Mouse (Mus musculus): ENCODE data around the gene Fam89a. TPM values are rescaled to one million over a fixed set of nuclear protein-coding genes. Genes with fewer than 3 reads are reported as not detected.

The Fam89a gene
- total and polyA plus RNA-seq, 2 experiments from 2014 or later: 0.26 to 1.2 TPM

DNA sequence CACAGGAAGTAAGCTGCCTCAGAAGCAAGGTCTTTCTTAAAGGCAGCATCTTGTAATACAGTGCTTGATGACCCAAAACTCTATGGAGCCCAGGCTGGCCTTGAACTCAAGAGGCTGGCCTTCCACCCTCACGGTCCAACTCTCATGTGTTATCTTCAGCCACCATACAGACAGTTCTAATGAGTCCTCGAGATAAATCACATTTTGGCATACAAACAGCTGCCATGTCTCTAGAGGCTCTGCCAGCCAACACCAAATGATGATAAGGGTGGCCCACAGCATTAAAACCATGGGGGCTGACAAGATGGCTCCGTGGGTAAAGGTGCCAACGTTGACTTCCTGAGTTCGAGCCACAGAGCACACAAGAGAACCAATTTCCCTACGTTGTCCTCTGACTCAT lies 38.4 kb downstream of the Fam89a start:
- Histone ChIP-seq H3K4me1 (ENCODE audit: insufficient read depth, low read length) (no peaks in the 10 kb centered on the region), H3K9ac (replicated peaks; ENCODE audit: low read length, poor library complexity, severe bottlenecking) (no peak overlapping the region), H3K4me2 (ENCODE audit: low read depth, low read length, poor library complexity, severe bottlenecking) (no peak overlapping the region), H3K27me3 (ENCODE audit: insufficient read depth, low read length) (no peaks in the 10 kb centered on the region), H3K27ac (ENCODE audit: low read depth, low read length) (no peak overlapping the region), H3K4me3 (ENCODE audit: low read depth, low read length) (no peak overlapping the region), H3K9me3 (ENCODE audit: low read length) (no peaks in the 10 kb centered on the region), H3K36me3 (ENCODE audit: insufficient read depth, low read length) (peaks cover 44% of the 10 kb centered on the region)
- no peak for TF ChIP-seq CTCF (IDR thresholded peaks at IDR 0.05)
- DNase-seq (ENCODE audit: low spot score) (no peak), ATAC-seq (ENCODE audit: low FRiP score) (no peak)
- WGBS: 95% methylated on average over 6 of the region's 6 CpGs

DNA sequence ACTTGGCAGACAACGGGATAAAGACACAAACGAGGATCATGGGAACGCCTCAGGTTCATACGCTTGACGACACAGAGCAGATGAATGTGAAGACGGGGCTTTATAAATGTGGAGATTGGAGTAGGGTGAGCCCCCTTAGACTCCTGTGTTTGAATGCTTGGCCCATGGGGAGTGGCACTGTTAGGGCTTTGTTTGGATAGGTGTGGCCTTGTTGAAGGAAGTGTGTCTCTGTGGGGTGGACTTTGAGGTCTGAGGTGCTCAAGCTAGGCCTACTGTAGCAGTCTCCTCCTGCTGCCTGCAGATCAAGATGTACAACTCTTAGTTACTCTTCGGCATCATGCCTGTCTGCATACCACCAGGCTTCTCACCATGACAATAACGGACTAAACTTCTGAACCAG lies 45.8 kb downstream of the Fam89a start:
- H3K9me3 ChIP-seq (ENCODE audit: low read length): no peaks in the 10 kb centered on the region
- peaks cover 37% of the 10 kb centered on the region for H3K36me3 ChIP-seq (ENCODE audit: insufficient read depth, low read length)
- DNase-seq (ENCODE audit: low spot score): no peak
- no peak for TF ChIP-seq CTCF (IDR thresholded peaks at IDR 0.05)
- no peaks in the 10 kb centered on the region for H3K4me1 ChIP-seq (ENCODE audit: insufficient read depth, low read length)
- H3K27me3 ChIP-seq (ENCODE audit: insufficient read depth, low read length): no peaks in the 10 kb centered on the region
- no peak overlapping the region for H3K4me3 ChIP-seq (ENCODE audit: low read depth, low read length)
- H3K4me2 ChIP-seq (ENCODE audit: low read depth, low read length, poor library complexity, severe bottlenecking): no peak overlapping the region
- WGBS: 96% methylated on average over 8 of the region's 8 CpGs
- no peak overlapping the region for H3K27ac ChIP-seq (ENCODE audit: low read depth, low read length)
- no peak for ATAC-seq (ENCODE audit: low FRiP score)
- H3K9ac ChIP-seq (replicated peaks; ENCODE audit: low read length, poor library complexity, severe bottlenecking): no peak overlapping the region

DNA sequence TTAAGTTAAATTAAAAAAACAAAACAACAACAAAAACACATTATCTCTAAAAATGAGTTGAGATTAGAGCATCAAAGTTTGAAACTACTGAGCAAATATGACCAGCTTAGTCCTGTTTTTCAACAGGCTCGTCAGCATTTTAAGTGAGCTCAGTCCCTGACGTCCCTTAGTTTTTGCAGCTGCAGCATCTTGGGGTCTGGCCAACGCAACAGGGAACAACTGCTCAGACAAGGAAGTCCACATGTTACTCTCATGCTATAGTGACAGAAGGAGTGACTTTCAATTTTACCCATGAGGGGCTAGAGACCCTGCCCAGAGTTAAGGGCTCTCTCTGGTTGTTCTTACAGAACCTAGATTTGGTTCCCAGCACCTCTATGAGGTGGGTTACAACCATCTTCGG lies 47.3 kb downstream of the Fam89a start:
- no peaks in the 10 kb centered on the region for H3K27me3 ChIP-seq (ENCODE audit: insufficient read depth, low read length)
- no peak for TF ChIP-seq CTCF (IDR thresholded peaks at IDR 0.05)
- H3K9me3 ChIP-seq (ENCODE audit: low read length): no peaks in the 10 kb centered on the region
- no peak overlapping the region for H3K9ac ChIP-seq (replicated peaks; ENCODE audit: low read length, poor library complexity, severe bottlenecking)
- peaks cover 38% of the 10 kb centered on the region for H3K36me3 ChIP-seq (ENCODE audit: insufficient read depth, low read length)
- no peaks in the 10 kb centered on the region for H3K4me1 ChIP-seq (ENCODE audit: insufficient read depth, low read length)
- no peak for ATAC-seq (ENCODE audit: low FRiP score)
- no peak for DNase-seq (ENCODE audit: low spot score)
- H3K4me2 ChIP-seq (ENCODE audit: low read depth, low read length, poor library complexity, severe bottlenecking): no peak overlapping the region
- H3K27ac ChIP-seq (ENCODE audit: low read depth, low read length): no peak overlapping the region
- 86% methylated on average over 4 of the region's 4 CpGs for WGBS
- H3K4me3 ChIP-seq (ENCODE audit: low read depth, low read length): no peak overlapping the region

DNA sequence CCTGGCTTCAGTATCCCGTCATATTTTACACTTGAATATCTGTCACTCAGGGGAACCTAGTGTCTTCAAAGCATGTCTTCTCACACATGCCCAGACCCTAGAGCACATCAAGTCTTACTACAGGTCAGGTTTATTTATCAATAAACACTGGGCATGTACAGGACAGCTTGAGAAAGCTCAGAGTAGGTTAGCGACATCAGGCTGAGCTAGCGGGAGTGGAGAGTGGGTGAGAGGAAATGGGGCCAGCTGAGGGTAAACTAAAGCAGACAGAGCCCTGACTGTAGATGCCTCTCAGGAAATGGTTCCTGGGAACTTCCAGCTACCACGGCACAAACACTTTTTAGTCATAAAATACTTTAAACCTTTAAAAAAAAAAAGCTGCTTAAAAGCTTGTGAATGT lies 48.1 kb downstream of the Fam89a start:
- Histone ChIP-seq H3K27ac (ENCODE audit: low read depth, low read length) (no peak overlapping the region), H3K36me3 (ENCODE audit: insufficient read depth, low read length) (peaks cover 34% of the 10 kb centered on the region), H3K4me1 (ENCODE audit: insufficient read depth, low read length) (no peaks in the 10 kb centered on the region), H3K9ac (replicated peaks; ENCODE audit: low read length, poor library complexity, severe bottlenecking) (no peak overlapping the region), H3K27me3 (ENCODE audit: insufficient read depth, low read length) (no peaks in the 10 kb centered on the region), H3K9me3 (ENCODE audit: low read length) (no peaks in the 10 kb centered on the region), H3K4me2 (ENCODE audit: low read depth, low read length, poor library complexity, severe bottlenecking) (no peak overlapping the region), H3K4me3 (ENCODE audit: low read depth, low read length) (no peak overlapping the region)
- no peak for TF ChIP-seq CTCF (IDR thresholded peaks at IDR 0.05)
- WGBS: 86% methylated on average over 4 of the region's 4 CpGs
- no peak for ATAC-seq (ENCODE audit: low FRiP score)
- DNase-seq (ENCODE audit: low spot score): no peak

DNA sequence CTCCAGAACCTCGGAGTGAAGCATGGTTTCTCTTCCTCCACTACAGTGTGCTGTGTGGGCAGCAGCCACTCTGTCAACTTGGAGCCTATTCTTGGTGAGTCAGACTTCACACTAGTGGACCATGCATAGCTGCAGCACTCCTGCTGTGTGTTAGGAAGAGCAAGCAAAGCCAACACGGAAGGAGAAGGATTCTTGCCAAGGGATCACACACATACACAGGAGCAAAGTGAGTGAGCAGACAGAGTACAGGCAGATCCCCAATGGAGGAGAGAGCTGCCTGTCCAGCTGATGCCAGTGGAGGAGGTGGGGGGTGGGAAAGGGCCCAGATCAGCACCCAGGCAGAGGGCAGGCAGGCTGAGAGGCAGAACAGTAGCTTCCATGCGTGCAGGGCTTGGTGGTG lies 49.4 kb downstream of the Fam89a start:
- no peak for TF ChIP-seq CTCF (IDR thresholded peaks at IDR 0.05)
- no peak overlapping the region for H3K4me3 ChIP-seq (ENCODE audit: low read depth, low read length)
- H3K9ac ChIP-seq (replicated peaks; ENCODE audit: low read length, poor library complexity, severe bottlenecking): no peak overlapping the region
- WGBS: 81% methylated on average over 3 of the region's 3 CpGs
- peaks cover 43% of the 10 kb centered on the region for H3K36me3 ChIP-seq (ENCODE audit: insufficient read depth, low read length)
- no peaks in the 10 kb centered on the region for H3K4me1 ChIP-seq (ENCODE audit: insufficient read depth, low read length)
- H3K27me3 ChIP-seq (ENCODE audit: insufficient read depth, low read length): no peaks in the 10 kb centered on the region
- H3K4me2 ChIP-seq (ENCODE audit: low read depth, low read length, poor library complexity, severe bottlenecking): no peak overlapping the region
- DNase-seq (ENCODE audit: low spot score) (peak; percentile 7), ATAC-seq (ENCODE audit: low FRiP score) (no peak)
- no peak overlapping the region for H3K27ac ChIP-seq (ENCODE audit: low read depth, low read length)
- no peaks in the 10 kb centered on the region for H3K9me3 ChIP-seq (ENCODE audit: low read length)

DNA sequence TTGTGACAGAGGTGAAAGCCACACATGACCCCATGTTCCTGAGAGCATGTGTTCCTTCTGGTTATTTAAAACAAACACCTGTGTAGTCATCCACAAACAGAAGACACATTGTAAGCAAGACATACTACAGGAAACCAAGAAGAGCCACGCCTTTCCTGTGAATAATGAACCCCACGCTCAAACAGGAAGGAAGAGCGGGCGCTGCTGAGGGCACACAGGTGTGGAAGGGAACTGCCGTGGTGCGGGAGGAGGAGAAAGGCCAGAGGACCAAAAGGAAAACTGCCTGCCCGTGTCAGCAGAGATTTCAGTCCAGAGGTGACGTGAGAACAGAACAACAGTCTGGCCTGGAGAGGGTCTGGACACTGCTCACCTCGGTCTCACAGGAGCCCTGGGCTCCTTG lies 50.6 kb downstream of the Fam89a start:
- ATAC-seq (ENCODE audit: low FRiP score): no peak
- DNase-seq (ENCODE audit: low spot score): no peak
- peaks cover 46% of the 10 kb centered on the region for H3K36me3 ChIP-seq (ENCODE audit: insufficient read depth, low read length)
- WGBS: 93% methylated on average over 9 of the region's 9 CpGs
- no peaks in the 10 kb centered on the region for H3K4me1 ChIP-seq (ENCODE audit: insufficient read depth, low read length)
- H3K4me2 ChIP-seq (ENCODE audit: low read depth, low read length, poor library complexity, severe bottlenecking): no peak overlapping the region
- no peak overlapping the region for H3K4me3 ChIP-seq (ENCODE audit: low read depth, low read length)
- TF ChIP-seq CTCF (IDR thresholded peaks at IDR 0.05): no peak
- H3K9me3 ChIP-seq (ENCODE audit: low read length): no peaks in the 10 kb centered on the region
- H3K27me3 ChIP-seq (ENCODE audit: insufficient read depth, low read length): no peaks in the 10 kb centered on the region
- no peak overlapping the region for H3K27ac ChIP-seq (ENCODE audit: low read depth, low read length)
- no peak overlapping the region for H3K9ac ChIP-seq (replicated peaks; ENCODE audit: low read length, poor library complexity, severe bottlenecking)
